Mouse (Mus musculus) right cerebral cortex, adult 18-20 months (tissue): ENCODE data around the gene Tle4.

Experiments used
- DNase-seq: peaks from one replicate; pipeline ENCODE4 v3.0.0; 2022; ENCODE audit warnings: mixed read lengths

The Tle4 gene

DNA sequence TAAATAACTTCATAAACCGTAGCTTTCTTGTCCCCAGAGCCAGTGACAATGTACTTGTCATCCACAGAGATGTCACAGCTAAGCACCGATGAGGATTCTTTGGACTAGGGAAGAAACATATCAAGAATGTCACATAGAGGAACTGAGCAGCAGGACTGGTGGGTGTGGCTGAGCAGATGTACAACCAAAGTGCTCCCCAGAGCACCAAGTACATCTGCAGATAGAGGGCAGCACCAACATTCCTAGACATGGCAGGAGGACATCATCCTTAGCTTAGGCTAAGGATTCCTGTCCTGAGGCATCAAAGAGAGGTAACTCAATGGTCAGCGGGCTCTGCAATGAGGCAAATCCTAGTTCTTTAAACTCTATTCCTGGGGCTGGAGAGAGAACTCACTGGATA lies 148.1 kb downstream of the Tle4 start:
- peak; percentile 12 for DNase-seq

DNA sequence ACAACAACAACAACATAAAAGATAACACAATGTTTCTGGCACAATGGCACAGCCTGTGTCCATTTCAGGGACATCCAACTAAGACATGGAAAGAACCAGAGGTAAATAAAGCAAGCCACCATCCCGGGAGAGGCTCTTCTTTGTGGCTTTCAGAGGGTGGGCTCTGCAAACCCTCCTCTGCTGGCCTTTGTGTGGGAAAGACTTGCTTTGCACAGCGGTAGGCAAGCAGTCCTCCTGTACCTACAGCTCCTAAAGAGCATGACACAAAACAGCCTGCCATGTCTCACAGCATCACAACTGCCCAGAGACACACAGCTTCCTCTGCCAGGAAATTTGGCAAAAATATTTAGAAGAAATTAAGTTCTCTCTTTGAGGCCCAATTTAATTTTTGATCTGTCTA lies 149.3 kb downstream of the Tle4 start:
- no peak for DNase-seq

DNA sequence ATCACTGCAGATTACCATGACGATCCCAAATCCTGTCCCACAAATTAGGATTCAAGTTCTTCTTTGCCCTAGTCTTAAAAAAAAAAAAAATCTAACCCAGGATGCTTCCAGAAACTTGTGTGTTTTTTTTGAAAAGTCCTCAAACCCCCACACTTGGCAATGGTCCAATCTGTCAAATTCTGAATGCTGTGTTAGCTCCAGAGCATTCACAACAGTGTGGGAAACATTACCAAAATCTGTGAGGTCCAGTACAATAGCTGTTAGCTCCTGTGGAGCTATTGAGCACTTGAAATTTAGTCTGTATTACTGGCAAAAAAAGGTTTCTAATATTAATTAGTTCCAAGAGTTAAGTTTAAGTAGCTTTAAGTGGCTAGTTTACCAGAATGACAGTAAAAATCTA lies 150.4 kb downstream of the Tle4 start:
- no peak for DNase-seq

DNA sequence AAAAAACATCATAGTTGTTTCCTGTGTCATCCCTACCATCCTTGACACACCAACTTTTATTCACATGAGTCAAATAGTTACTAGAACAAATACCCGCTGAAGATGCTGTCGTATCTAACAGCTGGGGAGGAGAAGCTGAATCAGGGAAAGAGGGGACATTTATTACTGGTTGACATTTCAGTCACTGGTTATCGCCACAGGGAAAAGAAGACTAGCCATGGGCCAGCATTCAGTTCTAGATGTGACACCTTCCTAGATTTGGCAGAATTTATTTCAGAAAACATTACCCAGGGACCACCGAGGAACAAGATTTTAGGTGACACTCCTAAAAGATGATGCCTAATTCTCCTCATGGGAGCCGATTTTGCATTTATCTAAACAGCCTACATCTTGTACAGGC lies 156.0 kb downstream of the Tle4 start:
- no peak for DNase-seq

DNA sequence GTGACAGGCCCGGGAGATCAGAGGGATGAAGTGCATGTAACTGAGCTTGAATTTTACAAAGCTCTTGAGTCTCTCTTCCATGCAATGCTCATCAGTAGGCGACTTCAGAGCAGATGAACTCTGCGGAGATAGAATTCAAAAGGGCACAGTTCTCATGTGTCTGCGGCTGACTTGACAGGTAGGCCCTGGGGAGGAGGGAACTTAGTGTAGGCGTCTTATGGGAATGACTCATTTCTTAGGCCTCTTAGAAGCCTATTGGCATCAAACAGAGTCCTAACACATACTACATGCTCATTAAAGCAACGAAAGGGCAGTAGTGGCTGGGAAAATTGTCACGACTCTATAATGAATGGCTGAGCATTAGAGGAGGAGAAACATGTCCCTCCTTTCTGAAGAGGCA lies 160.6 kb downstream of the Tle4 start:
- no peak for DNase-seq

DNA sequence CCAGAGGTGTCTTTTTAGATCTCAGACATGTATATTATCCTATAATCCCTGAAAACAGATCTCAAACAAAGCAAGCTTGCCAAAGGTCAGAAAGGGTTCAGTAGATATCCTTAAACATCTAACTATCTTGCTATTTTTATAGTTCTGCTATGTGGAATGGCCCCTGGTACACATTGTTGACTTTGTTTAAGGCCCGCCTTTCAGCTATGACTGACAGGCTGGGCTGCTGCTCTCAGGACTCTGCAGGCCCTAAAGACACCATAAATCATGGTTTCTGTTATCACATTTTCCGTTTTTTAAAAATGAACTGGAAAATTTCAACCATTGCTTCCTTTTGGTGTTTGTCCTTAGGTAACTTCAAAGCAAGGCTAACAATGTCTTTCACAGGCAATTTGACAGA lies 161.3 kb downstream of the Tle4 start:
- no peak for DNase-seq

DNA sequence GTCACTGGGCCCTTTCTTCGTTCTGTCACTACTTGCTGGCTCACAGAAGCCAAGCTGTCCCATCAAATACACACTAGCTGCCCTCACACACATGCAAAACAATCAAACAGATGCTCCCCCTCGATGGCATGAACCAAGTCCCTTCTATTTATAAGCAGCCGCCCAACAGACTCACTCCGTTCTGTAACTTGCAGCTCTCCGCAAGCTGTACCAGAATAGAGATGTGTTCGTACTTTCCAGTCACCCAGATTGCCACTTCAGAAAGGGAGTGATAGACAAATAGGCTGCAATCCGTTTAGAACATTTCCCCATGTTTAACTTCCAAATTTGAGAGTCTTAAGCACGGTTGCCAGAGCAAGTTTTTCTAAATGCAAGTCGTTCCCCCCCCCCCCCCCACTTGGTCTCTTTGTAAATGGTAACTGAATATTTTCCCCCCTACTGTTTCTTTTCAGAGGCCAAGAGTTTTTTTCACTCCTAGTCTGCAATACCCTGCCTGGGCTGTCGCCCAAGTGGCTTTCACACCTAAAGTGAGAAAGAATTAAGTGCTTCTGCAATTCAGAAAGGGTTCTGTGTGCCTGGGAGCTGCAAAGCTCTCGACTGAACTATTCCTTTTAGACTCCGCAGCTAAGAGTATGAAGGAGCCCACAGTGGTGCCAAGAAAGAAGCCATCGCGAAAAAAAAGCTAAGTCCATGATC lies 162.0 kb downstream of the Tle4 start:
- DNase-seq, result peak; percentile 67

DNA sequence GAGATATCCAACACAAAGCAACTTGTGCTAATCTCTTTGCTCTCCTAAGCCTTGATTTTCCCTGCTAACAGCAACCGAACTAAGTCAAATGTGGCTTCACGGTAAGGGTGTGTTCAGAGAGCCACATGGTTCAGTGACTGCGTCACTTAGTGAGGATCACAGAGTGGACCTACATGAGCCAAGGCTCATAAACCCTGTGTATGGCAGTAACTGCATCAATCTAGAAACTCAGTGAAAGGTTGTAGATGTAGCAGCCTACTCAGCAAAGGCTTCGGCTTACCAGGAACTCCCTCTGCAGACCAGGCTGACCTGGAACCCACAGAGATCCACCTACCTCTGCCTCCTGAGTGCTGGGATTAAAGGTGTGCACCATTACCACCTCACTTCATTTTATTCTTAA lies 164.0 kb downstream of the Tle4 start:
- no peak for DNase-seq

DNA sequence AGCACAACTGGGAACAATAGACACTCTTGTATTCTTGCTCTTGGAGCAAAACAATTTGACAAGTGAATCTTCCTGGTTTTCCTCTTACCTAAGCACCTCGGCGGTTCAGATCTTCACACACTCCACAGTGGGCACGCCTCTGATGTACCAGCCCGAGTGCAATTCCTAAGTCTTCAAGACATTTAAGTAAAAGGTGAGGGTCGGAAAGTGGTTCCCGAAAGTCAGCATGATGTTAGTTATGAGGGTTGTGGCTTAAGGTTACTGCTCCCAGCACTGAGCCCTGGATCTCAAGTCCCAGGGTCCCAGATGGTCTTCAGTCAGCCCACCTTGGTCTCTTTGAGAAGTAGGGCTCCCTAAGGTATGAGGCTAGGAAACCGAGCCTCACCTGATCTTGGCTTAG lies 165.4 kb downstream of the Tle4 start:
- no peak for DNase-seq

DNA sequence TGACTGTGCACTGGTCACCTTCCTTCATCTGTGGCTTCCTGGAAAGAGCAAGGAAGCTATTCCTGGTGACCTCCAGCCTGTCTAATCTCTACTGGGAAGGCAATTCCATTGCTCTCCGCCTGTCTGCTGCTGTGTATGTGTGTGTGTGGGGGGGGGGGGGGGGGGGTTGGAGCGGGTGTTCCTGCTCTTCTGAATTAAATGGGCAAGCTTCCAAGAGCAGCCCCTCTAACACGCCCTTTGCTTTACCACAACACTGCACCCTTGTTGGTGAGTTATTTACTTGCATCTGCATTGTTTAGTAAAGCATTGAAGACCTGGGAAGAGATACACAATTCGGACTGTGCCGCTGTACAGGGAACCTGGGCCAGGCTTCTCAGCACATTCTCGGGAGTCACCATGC lies 170.9 kb downstream of the Tle4 start:
- no peak for DNase-seq

DNA sequence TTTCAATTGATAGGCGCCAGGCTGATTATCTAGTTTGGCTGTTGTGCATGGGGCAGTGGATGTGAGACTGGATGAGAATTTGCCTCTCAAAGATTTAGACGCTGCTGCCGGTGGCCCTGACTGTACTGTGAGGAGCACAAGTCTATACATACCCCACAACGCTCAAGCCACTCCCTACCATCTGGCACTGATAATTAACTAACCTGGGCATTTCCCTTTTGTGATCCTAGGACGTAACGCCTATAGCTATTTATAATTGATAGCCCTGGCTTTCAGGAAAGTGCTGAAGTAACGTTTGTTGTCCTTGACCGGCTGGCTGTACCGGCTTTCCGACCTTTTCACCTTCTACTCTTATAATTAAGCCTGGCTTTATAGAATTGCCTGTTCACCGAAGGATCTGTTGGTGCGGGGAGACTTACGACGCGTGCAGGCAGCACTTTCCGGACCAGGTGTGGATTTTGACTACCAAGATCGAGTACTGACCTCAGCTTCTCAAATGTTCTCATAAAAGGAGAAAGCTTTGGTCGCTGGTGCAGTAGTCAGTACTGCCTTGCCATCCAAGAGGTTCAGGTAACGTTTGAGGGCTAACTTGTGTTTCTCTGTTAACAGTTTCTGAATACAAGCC lies 171.5 kb downstream of the Tle4 start:
- no peak for DNase-seq

DNA sequence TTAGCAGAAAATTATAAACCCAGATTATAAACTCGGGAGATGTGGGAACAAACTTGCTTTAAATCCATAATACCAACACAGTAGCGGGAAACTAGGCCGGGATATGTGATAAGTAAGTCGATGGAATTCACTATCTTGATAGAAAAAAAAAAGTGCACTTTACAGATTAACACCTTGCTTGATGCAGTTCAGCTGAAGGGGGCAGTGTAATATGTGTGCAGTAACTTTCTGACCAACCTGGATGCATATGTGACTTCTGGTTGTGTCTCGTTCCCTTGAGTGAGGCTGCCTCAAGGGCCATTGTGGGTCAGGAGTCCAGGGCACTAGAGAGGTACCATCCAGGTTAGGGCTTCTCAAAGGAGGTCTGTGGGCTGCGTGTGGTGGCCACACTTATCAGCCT lies 172.7 kb downstream of the Tle4 start:
- no peak for DNase-seq

DNA sequence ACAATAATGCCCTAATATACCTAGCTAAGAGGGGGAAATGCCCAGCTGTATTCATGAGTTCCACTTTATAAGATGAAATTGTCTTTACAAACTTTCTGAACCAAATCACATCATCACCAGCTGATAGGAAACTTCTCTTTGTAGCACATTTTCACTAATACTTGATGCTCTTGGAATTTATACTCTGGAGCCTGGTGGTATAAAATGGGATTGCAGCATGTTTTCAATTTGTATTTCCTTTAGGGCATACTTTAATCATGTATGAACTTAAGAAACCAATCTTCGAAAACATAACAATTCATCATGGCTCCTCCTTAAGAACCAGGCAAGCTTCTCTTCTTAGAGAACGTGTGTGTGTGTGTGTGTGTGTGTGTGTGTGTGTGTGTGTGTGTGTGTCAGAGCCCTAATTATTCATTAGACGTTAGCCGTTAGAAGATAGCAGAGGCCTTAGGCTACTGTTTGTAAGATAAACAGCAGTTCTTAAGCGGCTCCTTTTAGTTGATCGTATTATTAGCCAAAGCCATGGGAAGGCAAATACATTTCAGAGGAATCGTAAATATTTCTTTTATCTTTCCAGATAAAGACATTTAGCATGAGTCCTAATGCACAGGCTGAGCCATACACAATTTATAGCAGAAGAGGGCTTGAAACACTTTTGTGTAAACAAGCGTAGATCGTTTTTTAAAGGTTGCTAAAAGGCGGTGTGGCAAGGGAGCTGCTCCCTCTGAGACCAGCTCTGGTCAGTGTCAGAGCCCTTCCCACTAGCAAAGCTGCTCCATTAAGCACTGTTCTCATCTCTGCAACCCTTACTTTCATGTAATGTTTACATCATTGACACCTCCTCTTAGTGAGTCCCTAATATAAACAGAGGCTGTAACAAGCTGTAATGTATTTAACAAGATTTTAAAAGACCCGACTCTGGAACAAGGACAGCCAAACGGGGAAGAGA lies 173.6 kb downstream of the Tle4 start:
- DNase-seq, result no peak

DNA sequence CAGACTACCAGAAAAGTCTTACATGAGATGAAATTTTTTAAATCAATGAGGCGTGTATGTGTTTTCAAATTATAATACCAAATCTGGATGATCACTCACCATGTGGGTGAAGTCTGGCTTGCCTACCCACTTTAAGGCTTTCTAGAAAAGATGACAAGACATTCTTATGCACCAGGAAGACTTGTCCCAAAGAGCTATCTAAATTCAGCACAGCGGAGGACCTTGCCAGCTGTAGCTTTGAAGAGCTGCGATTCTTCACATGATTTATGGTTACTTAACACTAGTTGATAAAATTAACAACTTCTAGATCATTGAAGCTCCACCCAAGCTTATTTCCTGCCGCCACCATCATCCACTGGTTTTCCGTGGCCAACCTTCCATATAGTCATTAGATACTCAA lies 176.2 kb downstream of the Tle4 start:
- DNase-seq, result peak; percentile 30

DNA sequence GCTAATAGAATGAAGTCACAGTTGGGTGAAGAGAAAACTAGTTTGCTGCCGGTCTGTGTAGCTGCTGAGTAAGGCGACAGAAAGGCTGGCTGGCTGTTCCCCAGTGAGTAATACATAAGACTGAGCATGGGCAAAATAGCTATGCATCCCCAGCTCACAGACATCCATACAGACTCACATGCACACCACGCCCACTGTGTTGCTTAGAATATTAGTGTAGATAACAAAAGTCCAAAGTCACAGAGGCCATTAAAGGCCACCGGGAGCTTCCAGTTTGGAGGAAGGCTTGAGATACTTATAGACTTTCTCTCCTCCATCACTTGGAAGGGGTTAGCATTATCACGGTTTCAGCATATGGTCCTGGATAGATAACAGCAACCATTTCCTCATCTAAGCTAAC lies 178.0 kb downstream of the Tle4 start:
- DNase-seq, result no peak

DNA sequence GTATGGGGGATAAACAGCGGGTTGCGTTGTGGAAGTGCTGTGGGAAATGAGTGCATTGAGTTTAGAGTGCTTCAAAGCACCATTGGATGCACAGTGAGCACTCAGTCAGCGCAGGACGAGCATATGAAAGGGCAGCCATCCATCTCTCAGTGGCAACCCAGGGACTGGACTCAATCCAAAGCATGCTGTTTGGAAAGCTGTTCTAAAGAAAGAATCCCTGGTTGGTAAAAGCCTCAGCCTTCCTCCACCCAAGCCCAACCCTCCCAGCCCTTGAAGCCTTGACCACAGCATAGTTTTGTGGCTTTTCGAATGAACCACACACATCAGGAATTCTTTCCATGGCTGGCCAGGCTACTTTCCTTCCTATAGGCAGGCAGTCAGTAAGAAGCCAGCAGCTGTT lies 181.0 kb downstream of the Tle4 start:
- no peak for DNase-seq

DNA sequence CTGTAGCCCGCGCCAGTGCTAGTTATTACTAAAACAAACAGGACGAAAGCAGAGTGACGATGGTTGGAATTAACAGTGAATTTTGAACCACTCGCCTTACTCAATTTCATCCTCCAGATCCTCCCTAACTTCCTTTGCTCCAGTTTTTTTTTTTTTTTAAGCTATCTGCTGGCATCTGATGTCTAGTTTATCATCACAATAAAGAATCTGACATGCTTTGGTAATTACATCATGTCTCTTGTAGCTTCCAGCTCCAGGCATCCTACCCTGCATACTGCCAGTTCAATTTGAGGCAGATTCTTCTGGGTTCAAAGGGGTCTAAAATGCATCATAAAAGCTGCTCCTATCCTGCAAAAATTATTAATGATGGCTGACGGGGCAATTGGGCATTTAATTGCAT lies 181.9 kb downstream of the Tle4 start:
- DNase-seq, result no peak

DNA sequence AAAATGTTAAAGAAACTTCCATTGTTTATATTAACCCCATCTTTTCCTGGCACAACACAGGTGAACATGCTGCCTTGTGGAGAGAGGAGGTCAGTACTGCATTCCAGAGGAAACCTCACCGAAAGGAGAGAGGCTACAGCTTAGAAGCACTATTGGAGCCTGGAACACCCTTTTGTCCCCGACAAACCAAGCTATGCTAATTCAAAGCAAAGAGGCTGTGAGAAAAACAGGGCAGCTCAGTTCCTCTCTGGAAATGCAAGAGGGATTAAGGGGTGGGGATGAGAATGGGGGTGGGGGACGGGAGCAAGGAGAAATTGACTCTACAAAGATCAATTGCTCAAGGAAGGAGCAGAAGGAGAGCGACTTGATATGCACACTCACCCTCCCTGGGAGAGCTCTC lies 182.9 kb downstream of the Tle4 start:
- no peak for DNase-seq

DNA sequence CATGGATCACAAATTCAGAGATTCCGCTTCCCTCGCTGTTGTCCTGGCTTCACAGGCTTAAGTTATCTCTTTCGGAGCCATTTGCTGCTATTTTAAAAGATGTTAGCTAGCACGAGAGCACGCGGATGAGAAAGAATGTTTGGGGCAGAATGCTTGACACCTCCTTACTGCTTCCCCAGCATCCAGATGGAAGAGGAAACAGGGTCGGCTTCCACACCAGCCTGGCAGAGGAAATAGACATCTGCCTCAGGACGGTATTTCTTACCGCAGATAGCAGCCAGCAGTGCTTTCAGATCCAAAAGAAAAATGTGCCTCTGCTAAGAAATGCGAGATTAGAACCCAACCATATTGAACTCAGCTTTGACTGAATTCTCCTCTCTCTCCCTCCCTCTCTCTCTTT lies 191.2 kb downstream of the Tle4 start:
- peak; percentile 51 for DNase-seq
